Comparison of ENCODE assay signal across 8 mouse cellular contexts in genomic region chr12:85745827-85746695, GRCm38 (mm10). TPM values are rescaled to one million over a fixed set of nuclear protein-coding genes. Genes with fewer than 3 reads are reported as not detected.
A peak's percentile ranks its signal among the peaks of the same experiment; 100 is the strongest.
DNase-seq lines count a peak whose midpoint lies in the region; ATAC-seq and TF ChIP-seq lines count a peak whose summit lies in the region.

Gene Flvcr2, plus strand, starts transcription at chr12:85746539.

- no peak for TF ChIP-seq POLR2A in cerebellum, adult 2 months (IDR thresholded peaks at IDR 0.05; ENCODE audit: borderline replicate concordance, insufficient read depth, low read length)

- peak within 1 kb of the TSS; percentile 41 for H3K4me3 ChIP-seq in cerebellum, adult 2 months (replicated peaks; ENCODE audit: insufficient read depth, low read depth, low read length)
- peak within 1 kb of the TSS; percentile 39 for H3K4me3 ChIP-seq in hindbrain, embryonic 11.5 days (ENCODE audit: low read depth, low read length)
- peak within 1 kb of the TSS; percentile 54 for H3K4me3 ChIP-seq in lung, embryonic 16.5 days (ENCODE audit: low read length)

- ATAC-seq in hindbrain, embryonic 11.5 days (ENCODE audit: low FRiP score), result peak; percentile 71
- ATAC-seq in lung, embryonic 16.5 days (ENCODE audit: low read depth), result peak; percentile 96

- no peaks in the 10 kb centered on the region for H3K4me1 ChIP-seq in cerebellum, adult 2 months (ENCODE audit: control insufficient read depth, insufficient read depth, low read length)
- H3K4me1 ChIP-seq in hindbrain, embryonic 11.5 days (replicated peaks; ENCODE audit: control insufficient read depth, insufficient read depth, low read length), result peaks cover 3% of the 10 kb centered on the region; the same call in 1 of the 2 replicates
- H3K4me1 ChIP-seq in lung, embryonic 16.5 days (replicated peaks; ENCODE audit: control insufficient read depth, insufficient read depth, low read length), result peaks cover 9% of the 10 kb centered on the region

- no peaks in the 10 kb centered on the region for H3K9me3 ChIP-seq in hindbrain, embryonic 11.5 days (ENCODE audit: control insufficient read depth, low read length)
- no peaks in the 10 kb centered on the region for H3K9me3 ChIP-seq in lung, embryonic 16.5 days (ENCODE audit: control insufficient read depth, low read length)

- WGBS in cerebellum, adult 2 months, result 1% methylated on average over 51 of the region's 51 CpGs
- under 1% methylated on average over 42 of the region's 51 CpGs for WGBS in hindbrain, embryonic 11.5 days
- under 1% methylated on average over 45 of the region's 51 CpGs for WGBS in lung, embryonic 16.5 days

- H3K27ac ChIP-seq in cerebellum, adult 2 months (ENCODE audit: insufficient read depth, low read length), result no peak within 1 kb of the TSS
- H3K27ac ChIP-seq in hindbrain, embryonic 11.5 days (ENCODE audit: low read depth, low read length), result no peak within 1 kb of the TSS
- peak within 1 kb of the TSS; percentile 65 for H3K27ac ChIP-seq in lung, embryonic 16.5 days (ENCODE audit: low read length)

- peak within 1 kb of the TSS; percentile 94 for H3K4me2 ChIP-seq in hindbrain, embryonic 11.5 days (replicated peaks; ENCODE audit: low read depth, low read length)
- peak within 1 kb of the TSS; percentile 84 for H3K4me2 ChIP-seq in lung, embryonic 16.5 days (ENCODE audit: low read depth, low read length)

- no peaks in the 10 kb centered on the region for H3K36me3 ChIP-seq in hindbrain, embryonic 11.5 days (ENCODE audit: control insufficient read depth, insufficient read depth, low read length)
- no peaks in the 10 kb centered on the region for H3K36me3 ChIP-seq in lung, embryonic 16.5 days (ENCODE audit: control insufficient read depth, insufficient read depth, low read length)

- peak; percentile 78 for TF ChIP-seq CTCF in cerebellum, adult 2 months (IDR thresholded peaks at IDR 0.05; ENCODE audit: borderline replicate concordance, insufficient read depth, low read depth, low read length)

- DNase-seq in MN1 (ENCODE audit: low spot score), result peak; percentile 12
- DNase-seq in cerebellum, adult 2 months, result peak; percentile 51 to 59
- peak; percentile 37 to 81 for DNase-seq in frontal cortex, adult 2 months (ENCODE audit: extremely low spot score in 1 of 2, low spot score in 1 of 2)
- peak; percentile 77 for DNase-seq in hindbrain, embryonic 11.5 days (ENCODE audit: low spot score)
- DNase-seq in layer of hippocampus, adult 9-11 months, result peak; percentile 67
- peak; percentile 77 for DNase-seq in ovary, adult 18-20 months (ENCODE audit: low spot score)
- DNase-seq in thymus, postnatal 14 days, result peak; percentile 82

- peak within 1 kb of the TSS; percentile 15; the same call in 1 of the 2 replicates for H3K9ac ChIP-seq in hindbrain, embryonic 11.5 days (ENCODE audit: low read depth, low read length)
- peak within 1 kb of the TSS; percentile 65 for H3K9ac ChIP-seq in lung, embryonic 16.5 days (ENCODE audit: low read length)

- no peaks in the 10 kb centered on the region for H3K27me3 ChIP-seq in cerebellum, adult 2 months (ENCODE audit: control insufficient read depth, insufficient read depth, low read length)
- H3K27me3 ChIP-seq in hindbrain, embryonic 11.5 days (ENCODE audit: control insufficient read depth, insufficient read depth, low read length), result peaks cover 3% of the 10 kb centered on the region; the same call in 1 of the 2 replicates
- peaks cover 5% of the 10 kb centered on the region; the same call in 1 of the 2 replicates for H3K27me3 ChIP-seq in lung, embryonic 16.5 days (ENCODE audit: control insufficient read depth, insufficient read depth, low read depth, low read length)

RNA-seq across cellular contexts. Expression of gene Flvcr2, which starts in this region (rescaled TPM):
- 3.4 and 4.7 TPM in 2 replicates for polyA plus RNA-seq in cerebellum, adult 2 months (2012; rRNA removed)
- polyA plus RNA-seq in frontal cortex, adult 2 months (2012; rRNA removed), result 3.8 and 4.2 TPM in 2 replicates
- 1.3 TPM in 2 replicates for polyA plus RNA-seq in hindbrain, embryonic 11.5 days (2014; fragmentation: Nextera tagmentation; extraction: Ambion mirVana)
- polyA plus RNA-seq in lung, embryonic 16.5 days (2015; fragmentation: Nextera tagmentation; extraction: Ambion mirVana), result 6.5 and 8.3 TPM in 2 replicates

Comparison
In these comparisons a context has a peak if more than half of its experiments do, and no peak if none do; other contexts are left out.
1. DNase-seq: peak in every context shown above with its lines; median percentile 82 in thymus, postnatal 14 days; 77 in hindbrain, embryonic 11.5 days; 77 in ovary, adult 18-20 months; 67 in layer of hippocampus, adult 9-11 months; 59 in frontal cortex, adult 2 months; 55 in cerebellum, adult 2 months; 12 in MN1.